Mouse (Mus musculus) NIH3T3 (cell line): ENCODE data around the gene Whamm.

Source experiments
- DNase-seq: peaks from one replicate; pipeline ENCODE4 v3.0.0-alpha.2; 2012; ENCODE audit warnings: low read depth

Whamm gene

DNA sequence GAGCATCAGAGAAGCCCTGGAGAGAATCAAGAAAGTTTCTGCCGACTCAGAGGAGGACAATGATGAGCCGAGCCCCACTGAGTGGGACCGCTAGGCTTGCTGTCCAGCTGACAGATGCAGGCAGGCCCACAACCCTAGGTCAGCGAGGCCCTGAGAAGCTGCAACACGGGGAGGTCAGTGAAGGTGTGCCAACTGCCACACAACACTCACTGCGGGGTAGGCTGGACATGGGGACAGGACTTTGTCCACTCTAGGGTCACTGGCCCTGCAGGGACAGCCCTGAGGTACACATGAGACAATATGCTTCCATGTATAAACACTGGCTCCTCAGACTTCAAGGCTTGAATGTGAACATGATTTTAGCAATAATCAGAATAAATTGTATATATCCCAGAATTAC lies 25.0 kb downstream of the Whamm start:
- DNase-seq = no peak

- peak; percentile 18 for DNase-seq
These were observed 26.6 kb downstream of the Whamm start for GRCm38 (mm10) chr7:81597660-81598059.

DNA sequence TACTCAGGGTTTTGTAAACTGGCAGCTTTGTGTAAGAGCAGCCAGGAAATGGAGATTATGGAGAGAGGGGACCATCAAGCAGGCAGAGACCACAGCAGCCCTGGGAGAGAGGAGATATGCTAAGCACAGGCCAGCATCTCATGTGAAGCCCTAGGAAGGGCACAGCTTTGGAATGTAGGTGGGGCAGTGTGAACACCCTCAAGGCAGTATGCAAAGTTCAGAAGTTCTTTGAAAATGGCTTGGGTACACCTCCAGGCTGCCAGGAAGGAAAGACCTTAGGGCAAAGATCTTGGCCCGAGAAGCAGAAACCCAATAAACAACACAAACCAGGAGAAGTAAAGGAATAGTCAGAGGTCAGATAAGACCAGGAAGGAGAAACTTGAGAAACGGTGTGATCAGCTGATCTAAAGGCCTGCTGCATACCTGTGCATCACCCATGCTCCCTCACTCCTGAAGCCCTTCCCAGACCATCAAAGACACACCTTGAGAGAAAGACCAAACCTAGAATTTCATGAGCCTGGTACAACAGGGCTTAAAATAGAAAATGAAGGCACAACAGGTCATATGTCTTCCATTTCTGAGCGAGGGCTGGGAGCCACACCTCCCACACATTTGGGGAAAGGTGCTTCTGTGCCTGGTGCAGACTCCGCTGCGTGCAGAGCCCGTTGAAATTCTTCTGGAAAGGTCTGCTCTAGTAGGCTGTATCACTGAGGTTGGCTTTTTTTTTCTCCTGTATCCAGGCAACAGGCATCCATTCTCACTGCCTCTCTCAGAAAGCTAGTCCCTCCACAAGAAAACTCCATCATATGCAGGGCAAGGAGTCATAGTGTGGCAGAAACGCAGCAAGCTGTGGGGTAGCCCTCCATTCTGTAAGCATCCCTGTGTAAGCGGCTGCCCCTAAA lies 28.6 kb downstream of the Whamm start:
- DNase-seq = no peak

DNA sequence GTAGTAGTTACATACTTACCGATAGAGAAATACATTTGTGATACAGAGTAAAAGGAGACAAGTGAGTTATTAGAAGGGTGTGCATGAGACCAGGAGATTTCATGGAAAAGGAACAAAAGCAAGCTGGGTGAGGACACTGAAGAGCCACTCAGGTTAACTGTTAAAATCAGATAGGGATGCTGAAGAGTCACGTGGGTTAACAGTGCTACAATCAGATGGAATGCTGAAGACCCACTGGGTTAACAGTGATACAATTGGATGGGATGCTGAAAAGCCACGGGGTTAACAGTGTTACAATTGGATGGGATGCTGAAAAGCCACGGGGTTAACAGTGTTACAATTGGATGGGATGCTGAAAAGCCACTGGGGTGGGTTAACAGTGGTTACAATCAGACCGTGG lies 33.9 kb downstream of the Whamm start:
- no peak for DNase-seq

DNA sequence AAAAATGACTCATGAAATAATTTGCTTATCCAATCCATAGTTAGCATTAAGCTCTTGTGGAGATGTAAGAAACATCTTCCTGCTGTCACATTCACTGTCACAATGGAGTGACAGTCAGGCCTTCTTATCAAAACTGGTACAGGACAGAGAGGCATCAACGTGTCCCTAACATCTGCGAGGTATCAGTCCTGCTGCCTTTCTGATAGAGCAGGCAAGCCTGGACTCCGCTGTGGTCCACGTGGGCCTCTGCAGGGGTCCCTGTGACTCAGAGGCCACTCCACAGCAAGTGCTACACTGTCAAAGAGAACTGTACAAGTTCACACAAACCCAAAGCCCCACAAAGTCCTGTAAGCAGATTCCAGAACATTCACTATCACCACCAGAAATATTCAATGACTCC lies 34.4 kb downstream of the Whamm start:
- no peak for DNase-seq

DNA sequence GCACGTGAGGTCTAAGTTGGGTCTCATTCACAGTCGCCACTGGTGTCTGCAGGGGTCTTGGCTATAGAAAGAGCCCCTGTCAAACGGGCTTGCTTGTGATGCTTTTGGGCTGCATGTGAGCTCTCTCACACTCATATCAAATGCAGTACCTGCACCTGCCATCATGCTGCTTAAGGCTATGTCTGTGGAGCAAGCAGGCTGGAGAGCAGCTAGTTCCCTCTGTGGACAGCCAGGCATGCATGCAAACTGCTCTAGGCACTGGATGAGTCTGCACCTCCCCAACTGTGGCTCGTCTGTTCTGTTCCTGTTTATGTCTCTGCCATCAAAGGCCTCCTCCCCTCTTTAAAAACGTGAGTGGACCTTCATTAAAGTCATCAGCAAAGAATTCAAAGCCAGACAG lies 35.4 kb downstream of the Whamm start:
- DNase-seq = no peak

GRCm38 (mm10) chr7:81610125-81610524 lies 39.1 kb downstream of the Whamm start:
- peak; percentile 17 for DNase-seq

GRCm38 (mm10) chr7:81612856-81613635 lies 42.0 kb downstream of the Whamm start:
- peak; percentile 10 for DNase-seq

DNA sequence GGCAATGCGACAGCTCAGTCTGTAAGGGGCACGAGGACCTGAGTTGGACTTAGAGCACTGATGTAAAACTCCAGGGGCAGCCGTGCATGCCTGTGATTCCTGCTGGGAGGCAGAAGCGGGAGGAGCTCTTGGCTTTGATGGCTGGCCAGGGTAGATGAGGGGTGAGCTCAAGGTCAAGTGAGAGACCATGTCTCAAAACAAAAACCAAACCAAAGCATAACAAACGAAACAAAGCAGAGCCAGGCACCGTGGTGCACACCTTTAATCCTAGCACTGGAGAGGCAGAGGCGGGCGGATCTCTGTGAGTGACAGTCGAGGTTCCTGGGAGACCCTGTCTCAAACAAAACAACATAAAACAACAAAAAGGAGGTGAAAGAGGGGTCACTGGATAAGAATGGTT lies 44.0 kb downstream of the Whamm start:
- no peak for DNase-seq

DNA sequence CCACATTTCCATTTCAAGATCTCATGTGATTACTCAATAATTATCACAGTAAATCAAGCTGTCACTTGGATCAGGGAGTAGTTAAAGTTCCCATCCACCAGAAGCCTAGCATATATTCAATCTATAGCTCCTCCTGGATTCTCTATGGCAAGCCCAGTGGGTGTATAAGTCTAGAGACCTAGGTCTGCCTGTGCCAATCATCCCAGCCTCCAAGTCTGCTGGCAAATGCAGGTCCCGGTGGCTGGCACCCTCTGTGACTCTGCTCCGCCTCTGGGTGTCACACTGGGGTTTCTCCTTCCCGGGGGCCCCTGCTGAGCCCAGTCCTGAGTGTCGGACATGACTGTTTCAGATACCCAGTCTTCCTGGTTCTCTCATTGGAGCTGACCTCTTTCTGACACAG lies 51.7 kb downstream of the Whamm start:
- no peak for DNase-seq

GRCm38 (mm10) chr7:81623767-81624166 lies 52.7 kb downstream of the Whamm start:
- no peak for DNase-seq

- DNase-seq = peak; percentile 42
These were observed 55.4 kb downstream of the Whamm start for GRCm38 (mm10) chr7:81626460-81626859.

- no peak for DNase-seq
These were observed 60.2 kb downstream of the Whamm start for GRCm38 (mm10) chr7:81631261-81631660.

DNA sequence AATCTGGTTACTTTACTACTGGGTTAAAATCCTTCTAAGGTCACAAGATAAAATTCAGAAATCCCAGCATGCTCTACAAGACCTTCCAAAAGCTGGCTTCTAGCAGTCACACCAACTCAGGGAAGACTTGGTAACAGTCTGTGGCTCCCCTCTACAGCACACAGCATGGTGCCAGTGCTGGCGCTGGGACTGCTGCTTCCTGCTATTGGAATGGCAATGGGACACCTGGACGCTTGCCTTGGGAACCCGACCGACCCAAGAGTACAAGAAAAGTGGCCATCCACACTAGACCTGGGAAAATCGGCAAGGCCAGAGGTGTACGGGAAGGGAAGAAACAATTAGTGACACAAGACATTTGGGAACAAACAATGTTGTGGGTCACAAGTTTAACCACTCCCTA lies 61.5 kb downstream of the Whamm start:
- no peak for DNase-seq

- no peak for DNase-seq
These were observed 70.0 kb downstream of the Whamm start for GRCm38 (mm10) chr7:81641101-81641500.

DNA sequence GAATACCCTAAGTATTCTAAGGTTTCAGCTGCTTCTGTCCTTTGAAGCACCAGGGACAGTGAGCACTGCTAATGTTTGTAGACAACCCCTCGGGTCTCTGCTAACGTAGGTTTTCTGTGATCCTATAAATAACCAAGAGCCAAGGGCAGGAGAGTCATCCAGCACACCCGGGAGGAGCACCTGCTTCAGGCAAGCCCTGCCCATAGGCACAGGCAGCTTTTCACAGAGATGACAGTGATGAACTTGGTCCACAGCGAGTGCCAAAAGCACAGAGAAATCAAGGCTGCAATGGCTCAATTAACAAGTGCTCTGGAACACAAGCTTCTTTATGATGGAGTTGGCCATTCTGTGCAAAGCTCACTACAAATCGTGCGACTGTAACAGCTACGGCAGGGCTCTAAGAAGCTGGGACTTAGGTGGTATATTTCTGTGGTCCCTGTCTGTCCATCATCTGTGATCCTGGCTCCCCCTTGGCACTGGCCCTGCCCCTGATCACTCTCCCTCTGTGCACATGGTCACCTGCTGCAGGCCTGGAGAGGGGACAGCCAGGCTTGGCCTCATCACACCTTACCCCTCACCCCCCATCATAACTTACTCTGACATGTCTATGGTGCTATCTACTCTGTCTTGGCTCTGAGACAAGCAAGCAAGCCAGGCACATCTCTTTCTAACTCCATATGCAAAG lies 73.6 kb downstream of the Whamm start:
- DNase-seq = no peak
